Mouse (Mus musculus) small intestine, adult 2 months (tissue): ENCODE measurements at regions not wholly inside any gene's neighbourhood (a gene's known extent, or its start where the extent isn't known, plus 50 kb on each side); places are given as distances from the start of the nearest gene placed in this dataset.
A peak's percentile ranks its signal among the peaks of the same experiment; 100 is the strongest.

Experiments used
- H3K27ac ChIP-seq: fragments of 200-500 bp; 2 replicates; pipeline ENCODE4 v1.5.1; 2012; ENCODE audit warnings: low read depth, low read length, control low read depth, inconsistent platforms; ENCODE audit not compliant: insufficient read depth
- H3K27me3 ChIP-seq: fragments of 200-500 bp; 2 replicates; pipeline ENCODE4 v1.6.1; 2012; ENCODE audit warnings: mild to moderate bottlenecking, moderate library complexity, low read length, inconsistent platforms; ENCODE audit not compliant: control insufficient read depth, insufficient read depth
- H3K36me3 ChIP-seq: fragments of 200-500 bp; 2 replicates; pipeline ENCODE4 v1.6.1; 2012; ENCODE audit warnings: mild to moderate bottlenecking, low read length, control low read depth, inconsistent platforms; ENCODE audit not compliant: control insufficient read depth, insufficient read depth
- H3K4me1 ChIP-seq: fragments of 200-500 bp; 2 replicates; pipeline ENCODE4 v1.6.1; 2012; ENCODE audit warnings: low read length, inconsistent platforms, mixed read lengths; ENCODE audit not compliant: control insufficient read depth, insufficient read depth, insufficient read length
- H3K4me3 ChIP-seq: fragments of 200-500 bp; 2 replicates; pipeline ENCODE4 v1.5.1; 2012; ENCODE audit warnings: low read depth, mild to moderate bottlenecking, control low read depth, inconsistent platforms, low read length, moderate library complexity
- CTCF ChIP-seq: fragments of 200-500 bp; IDR thresholded peaks from 2 replicates; pipeline ENCODE4 v1.5.1; 2012; ENCODE audit warnings: low read depth, mild to moderate bottlenecking, control low read depth, inconsistent platforms, low read length, moderate library complexity, mixed read lengths; ENCODE audit not compliant: insufficient replicate concordance, insufficient read length; ENCODE audit errors: extremely low read depth
- POLR2A ChIP-seq: fragments of 200-500 bp; IDR thresholded peaks from 2 replicates; pipeline ENCODE4 v1.6.1; 2012; ENCODE audit warnings: low read depth, mild to moderate bottlenecking, control low read depth, inconsistent platforms, low read length, moderate library complexity
- WGBS: fragments of 180-500 bp; shearing (Covaris S2); methylation state at CpG from one replicate; pipeline ENCODE4 v1.1.7; 2018; 5-methylcytosine and 5-hydroxymethylcytosine counted together

DNA sequence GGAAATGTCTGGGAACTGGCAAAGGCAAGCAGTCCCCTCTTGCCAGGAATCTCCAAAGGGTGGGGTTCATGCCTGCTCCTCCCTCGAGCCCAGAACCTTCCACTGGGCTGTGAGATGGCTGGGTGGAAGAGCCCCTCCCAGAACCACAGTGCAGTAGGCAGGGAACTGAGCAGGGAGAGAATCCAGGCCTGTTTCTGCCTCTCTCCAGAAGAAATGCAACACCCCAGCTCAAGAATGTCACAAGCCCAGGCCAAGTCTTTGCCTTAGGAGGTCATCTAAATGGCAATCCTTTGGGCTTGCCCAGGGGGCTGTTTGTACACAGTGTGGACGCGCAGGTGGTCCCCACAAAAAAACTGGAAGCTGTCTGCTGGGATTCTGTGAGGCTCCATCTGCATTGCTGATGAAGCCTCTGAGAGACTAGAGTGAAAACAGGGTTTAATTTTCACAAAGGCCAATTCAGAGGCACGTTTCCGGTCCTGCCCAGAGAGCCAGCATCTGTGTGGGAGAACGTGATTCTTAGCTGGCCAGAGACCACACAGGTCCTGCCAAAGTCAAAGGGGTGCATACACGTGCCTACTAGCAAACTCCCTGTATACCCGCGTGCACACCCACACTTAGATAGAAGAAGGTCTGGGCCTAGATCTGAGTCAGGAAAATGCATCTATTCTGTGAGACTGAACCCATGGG is 129.0 kb downstream of the Hmg20a start:
- no peak overlapping the region for H3K27ac ChIP-seq
- H3K4me3 ChIP-seq: no peak overlapping the region
- WGBS: 77% methylated on average over 9 of the region's 9 CpGs
- no peaks in the 10 kb centered on the region; the same call in 1 of the 2 replicates for H3K4me1 ChIP-seq
- H3K36me3 ChIP-seq: no peaks in the 10 kb centered on the region
- no peak for TF ChIP-seq CTCF
- H3K27me3 ChIP-seq: no peaks in the 10 kb centered on the region

DNA sequence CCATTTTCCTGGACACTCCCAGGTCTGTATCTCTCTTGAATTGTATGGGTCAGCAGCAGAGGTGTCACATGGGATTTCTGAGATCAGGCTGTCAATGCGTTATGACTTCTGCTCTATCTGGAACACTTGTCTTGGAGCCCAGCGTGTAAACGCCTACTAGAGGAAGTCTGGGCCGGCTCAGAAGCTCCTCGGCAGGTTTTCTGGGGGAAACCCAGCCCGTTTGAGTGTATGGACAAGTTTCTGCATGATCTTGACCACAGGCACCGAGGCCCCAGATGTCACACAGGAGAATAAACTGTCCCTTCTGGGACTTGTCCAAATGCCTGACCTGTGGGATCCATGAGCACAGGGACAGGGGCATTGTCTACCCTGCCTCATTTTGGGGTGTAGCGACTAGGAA is 131.4 kb downstream of the Hmg20a start:
- no peak overlapping the region for H3K27ac ChIP-seq
- no peak for TF ChIP-seq POLR2A
- no peak for TF ChIP-seq CTCF
- WGBS: 44% methylated on average over 8 of the region's 8 CpGs

DNA sequence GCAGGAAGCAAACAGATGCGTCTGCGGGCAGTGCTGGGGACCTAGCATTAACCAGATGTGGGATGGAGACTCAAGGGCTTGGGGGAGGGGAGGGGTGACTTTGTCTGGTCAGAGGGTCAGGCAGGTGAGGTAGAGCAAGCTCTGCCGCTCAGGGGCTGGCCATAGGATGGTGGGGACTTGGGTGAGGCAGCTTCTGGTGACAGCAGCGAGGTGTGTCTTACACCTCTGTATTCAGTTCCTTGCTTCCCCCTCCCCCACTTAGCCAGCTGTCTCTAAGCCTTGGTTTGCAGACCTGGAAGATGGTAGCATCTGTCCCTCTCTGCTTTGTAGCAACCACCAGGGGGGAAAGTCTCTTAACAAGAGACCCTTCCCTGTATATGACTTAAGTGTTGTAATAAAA is 131.8 kb downstream of the Hmg20a start:
- WGBS: 50% methylated on average over 4 of the region's 4 CpGs
- Histone ChIP-seq H3K27me3 (no peaks in the 10 kb centered on the region), H3K4me1 (no peaks in the 10 kb centered on the region; the same call in 1 of the 2 replicates), H3K27ac (no peak overlapping the region), H3K36me3 (no peaks in the 10 kb centered on the region), H3K4me3 (no peak overlapping the region)
- TF ChIP-seq CTCF (no peak), POLR2A (no peak)

More for the DNA sequence above, 131.4 kb downstream of the Hmg20a start:
- H3K4me3 ChIP-seq: no peak overlapping the region
- no peaks in the 10 kb centered on the region; the same call in 1 of the 2 replicates for H3K4me1 ChIP-seq
- H3K36me3 ChIP-seq: no peaks in the 10 kb centered on the region
- H3K27me3 ChIP-seq: no peaks in the 10 kb centered on the region

DNA sequence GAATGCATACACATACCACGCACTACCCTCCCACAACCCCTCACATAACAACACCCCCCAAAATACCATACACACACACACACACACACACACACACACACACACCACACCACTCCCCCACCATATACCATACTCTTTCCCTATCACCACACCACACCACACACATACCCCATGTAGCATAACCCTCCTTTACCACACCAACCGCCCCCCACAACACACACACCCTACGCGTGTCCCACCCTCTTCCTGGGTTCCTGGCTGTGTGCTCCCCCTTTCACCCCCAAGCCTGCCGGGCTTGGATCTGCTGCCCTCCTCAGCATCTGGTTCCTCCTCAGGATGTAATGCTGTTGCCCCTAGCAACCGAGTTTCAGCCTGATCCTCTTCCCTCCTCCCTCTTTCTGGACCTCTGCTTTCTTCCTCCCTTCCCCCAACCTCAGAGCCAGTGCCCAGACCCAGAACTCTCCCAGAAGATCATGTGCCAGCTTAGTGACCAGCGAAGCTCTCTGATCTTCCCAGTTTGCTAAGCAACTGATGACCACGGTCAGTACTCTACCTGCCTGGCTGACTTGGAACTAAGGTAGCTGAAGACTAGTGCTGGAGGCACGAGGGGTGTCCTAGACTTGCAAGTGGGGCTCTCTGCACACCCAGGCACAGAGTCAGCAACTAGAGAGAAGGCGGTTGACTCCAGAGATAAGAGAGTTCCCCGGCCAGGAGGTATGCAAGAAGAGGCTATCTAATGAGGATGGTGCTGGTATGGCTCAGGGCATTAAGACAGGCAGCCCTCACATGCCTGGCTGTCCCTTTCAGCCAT is 133.2 kb downstream of the Hmg20a start:
- no peak for TF ChIP-seq POLR2A
- TF ChIP-seq CTCF: no peak

DNA sequence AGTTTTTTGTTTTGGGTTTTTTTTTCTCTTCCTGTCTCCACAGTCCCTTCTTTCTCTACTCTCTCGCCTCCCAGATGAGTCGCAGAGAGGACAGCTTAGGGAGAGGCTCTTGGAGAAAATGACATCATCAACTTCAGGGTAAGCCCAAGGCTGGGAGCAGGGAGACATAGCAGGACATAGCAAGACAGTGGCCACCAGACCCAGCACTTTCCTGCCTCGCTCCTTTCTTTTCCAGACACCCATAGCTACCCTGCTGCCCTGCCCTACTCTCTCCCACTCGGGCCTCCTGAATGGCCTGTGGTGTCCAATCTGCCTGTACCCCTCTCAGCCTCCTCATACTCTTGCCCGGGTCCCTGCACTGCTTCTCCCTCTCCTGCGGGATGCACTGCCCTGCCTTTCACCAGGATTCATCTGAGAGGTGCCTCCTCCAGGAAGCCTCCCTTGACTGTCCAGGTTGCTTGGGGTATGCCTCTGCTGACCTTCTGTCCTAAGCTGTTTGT is 133.8 kb downstream of the Hmg20a start:
- Histone ChIP-seq H3K4me3 (no peak overlapping the region), H3K27ac (no peak overlapping the region), H3K27me3 (no peaks in the 10 kb centered on the region), H3K4me1 (no peaks in the 10 kb centered on the region; the same call in 1 of the 2 replicates), H3K36me3 (no peaks in the 10 kb centered on the region)
- 74% methylated on average over 6 of the region's 6 CpGs for WGBS
- TF ChIP-seq POLR2A: no peak
- TF ChIP-seq CTCF: no peak

More for the DNA sequence above, 133.2 kb downstream of the Hmg20a start:
- H3K36me3 ChIP-seq: no peaks in the 10 kb centered on the region
- no peak overlapping the region for H3K4me3 ChIP-seq
- H3K4me1 ChIP-seq: no peaks in the 10 kb centered on the region; the same call in 1 of the 2 replicates
- H3K27me3 ChIP-seq: no peaks in the 10 kb centered on the region
- no peak overlapping the region for H3K27ac ChIP-seq
- WGBS: 79% methylated on average over 11 of the region's 11 CpGs

DNA sequence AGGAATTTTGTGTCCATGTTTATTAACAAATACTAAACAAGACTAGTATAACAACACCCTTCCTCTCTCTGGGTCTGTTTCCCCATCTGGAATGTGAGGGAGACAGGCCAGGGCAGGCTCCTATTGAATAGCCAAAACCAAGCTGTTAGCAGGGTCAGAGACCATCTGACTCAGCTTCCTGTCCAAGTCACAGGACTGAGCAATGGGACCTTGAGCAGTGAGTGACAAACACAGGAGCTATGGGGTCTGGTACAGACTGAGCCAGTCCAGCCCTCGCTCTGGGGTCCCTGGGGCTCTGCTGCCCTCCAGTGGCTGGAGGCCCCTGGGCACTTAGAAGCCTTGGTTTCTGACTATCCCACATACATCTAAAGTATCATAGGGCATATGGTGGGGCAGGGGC is 134.4 kb downstream of the Hmg20a start:
- H3K27me3 ChIP-seq: no peaks in the 10 kb centered on the region
- H3K36me3 ChIP-seq: no peaks in the 10 kb centered on the region
- no peak overlapping the region for H3K27ac ChIP-seq
- no peaks in the 10 kb centered on the region; the same call in 1 of the 2 replicates for H3K4me1 ChIP-seq
- no peak for TF ChIP-seq POLR2A
- peak; percentile 79 for TF ChIP-seq CTCF
- no peak overlapping the region for H3K4me3 ChIP-seq
- WGBS: 13% methylated on average over 1 of the region's 1 CpGs

DNA sequence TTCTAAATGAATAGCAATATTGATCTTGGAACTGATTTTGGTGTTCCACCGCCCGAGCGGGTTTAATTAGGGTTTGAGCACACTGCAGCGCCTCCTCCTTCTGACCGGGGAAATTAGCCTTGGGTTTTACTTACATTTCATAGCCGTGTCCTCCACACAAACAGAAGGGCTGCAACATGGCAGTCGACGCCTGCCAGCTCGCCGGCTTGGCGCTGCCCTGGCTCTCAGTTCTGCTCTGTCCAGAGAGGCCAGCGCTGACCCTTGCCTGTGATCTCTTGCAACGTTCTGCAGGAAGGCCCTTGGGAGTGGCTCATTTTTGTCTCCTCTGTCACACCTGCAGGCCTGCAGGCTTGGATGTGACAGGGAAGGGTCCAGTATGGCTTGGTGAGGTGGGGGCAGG is 135.2 kb downstream of the Hmg20a start:
- no peak overlapping the region for H3K27ac ChIP-seq
- WGBS: 54% methylated on average over 13 of the region's 13 CpGs

More for the DNA sequence above, 135.2 kb downstream of the Hmg20a start:
- Histone ChIP-seq H3K27me3 (no peaks in the 10 kb centered on the region), H3K4me3 (no peak overlapping the region), H3K36me3 (no peaks in the 10 kb centered on the region), H3K4me1 (no peaks in the 10 kb centered on the region; the same call in 1 of the 2 replicates)
- TF ChIP-seq CTCF: no peak
- TF ChIP-seq POLR2A: no peak
